Mouse (Mus musculus): Measurements from ENCODE around the gene 9230104L09Rik.
A peak's percentile ranks its signal among the peaks of the same experiment; 100 is the strongest.

Gene 9230104L09Rik

GRCm38 (mm10) chr2:148856630-148857400 lies 8.0 kb downstream of the 9230104L09Rik start:
- DNase-seq (ENCODE audit: inconsistent ontology term): peak; percentile 10

- peak; percentile 77 for DNase-seq (ENCODE audit: inconsistent ontology term)
These were observed 13.5 kb downstream of the 9230104L09Rik start for GRCm38 (mm10) chr2:148851116-148851906.

GRCm38 (mm10) chr2:148839224-148839623 lies 25.6 kb downstream of the 9230104L09Rik start:
- no peak for DNase-seq (ENCODE audit: inconsistent ontology term)

- DNase-seq (ENCODE audit: inconsistent ontology term): no peak
These were observed 26.6 kb downstream of the 9230104L09Rik start for GRCm38 (mm10) chr2:148838075-148838777.

GRCm38 (mm10) chr2:148834912-148835311 lies 29.9 kb downstream of the 9230104L09Rik start, which contains the start of gene Cst9:
Cst9 (plus strand) TSS chr2:148835147.
- no peak for DNase-seq (ENCODE audit: inconsistent ontology term)

- no peak for DNase-seq (ENCODE audit: inconsistent ontology term)
These were observed 38.9 kb downstream of the 9230104L09Rik start for GRCm38 (mm10) chr2:148825986-148826385.

GRCm38 (mm10) chr2:148819909-148820308 lies 44.9 kb downstream of the 9230104L09Rik start, which contains the start of gene Cst13:
Cst13 (plus strand) TSS chr2:148820081.
- no peak for DNase-seq (ENCODE audit: inconsistent ontology term)

GRCm38 (mm10) chr2:148806696-148807095 lies 58.1 kb downstream of the 9230104L09Rik start:
- DNase-seq (ENCODE audit: inconsistent ontology term): peak; percentile 13

- DNase-seq (ENCODE audit: inconsistent ontology term): no peak
These were observed 63.3 kb downstream of the 9230104L09Rik start for GRCm38 (mm10) chr2:148801491-148801921.

- no peak for DNase-seq (ENCODE audit: inconsistent ontology term)
These were observed 66.4 kb downstream of the 9230104L09Rik start, which contains the start of gene Cst8 for GRCm38 (mm10) chr2:148798485-148798884. Cst8 (plus strand) TSS chr2:148798785.
